Mouse (Mus musculus) urinary bladder, postnatal 14 days (tissue): ENCODE data around the gene Fscn1.
A peak's percentile ranks its signal among the peaks of the same experiment; 100 is the strongest.

Experiments used
- DNase-seq: peaks from one replicate; pipeline ENCODE4 v3.0.0; 2021; ENCODE audit warnings: low spot score

Gene Fscn1

GRCm38 (mm10) chr5:142959576-142960556, at the start of gene Fscn1:
Fscn1 (plus strand) TSS chr5:142960343.
- peak; percentile 90 for DNase-seq

- DNase-seq: no peak
Observed at GRCm38 (mm10) chr5:142911629-142912028, 48.5 kb upstream of the Fscn1 start.

- no peak for DNase-seq
Observed at GRCm38 (mm10) chr5:142912320-142912719, 47.8 kb upstream of the Fscn1 start.

GRCm38 (mm10) chr5:142912739-142913138, 47.4 kb upstream of the Fscn1 start:
- no peak for DNase-seq

- DNase-seq: no peak
Observed at GRCm38 (mm10) chr5:142915231-142915630, 44.9 kb upstream of the Fscn1 start.

- no peak for DNase-seq
Observed at GRCm38 (mm10) chr5:142916593-142916992, 43.5 kb upstream of the Fscn1 start.

- no peak for DNase-seq
Observed at GRCm38 (mm10) chr5:142917402-142917801, 42.7 kb upstream of the Fscn1 start.

GRCm38 (mm10) chr5:142920311-142921073, 39.7 kb upstream of the Fscn1 start:
- peak; percentile 89 for DNase-seq

- no peak for DNase-seq
Observed at GRCm38 (mm10) chr5:142921074-142921459, 39.1 kb upstream of the Fscn1 start.

GRCm38 (mm10) chr5:142922251-142922650, 37.9 kb upstream of the Fscn1 start:
- no peak for DNase-seq

- no peak for DNase-seq
Observed at GRCm38 (mm10) chr5:142923781-142924180, 36.4 kb upstream of the Fscn1 start.

GRCm38 (mm10) chr5:142924336-142924959, 35.7 kb upstream of the Fscn1 start:
- DNase-seq: no peak

GRCm38 (mm10) chr5:142926204-142926939, 33.8 kb upstream of the Fscn1 start:
- peak; percentile 72 for DNase-seq

- DNase-seq: no peak
Observed at GRCm38 (mm10) chr5:142926940-142927228, 33.3 kb upstream of the Fscn1 start.

- DNase-seq: no peak
Observed at GRCm38 (mm10) chr5:142927341-142927930, 32.7 kb upstream of the Fscn1 start.

- DNase-seq: peak; percentile 84
Observed at GRCm38 (mm10) chr5:142928749-142929399, 31.3 kb upstream of the Fscn1 start.

GRCm38 (mm10) chr5:142929400-142929752, 30.8 kb upstream of the Fscn1 start:
- DNase-seq: no peak

GRCm38 (mm10) chr5:142931241-142931745, 28.9 kb upstream of the Fscn1 start:
- DNase-seq: no peak

- peak; percentile 86 for DNase-seq
Observed at GRCm38 (mm10) chr5:142932084-142932685, 28.0 kb upstream of the Fscn1 start.

- no peak for DNase-seq
Observed at GRCm38 (mm10) chr5:142932731-142933130, 27.4 kb upstream of the Fscn1 start.
